Mouse (Mus musculus) layer of hippocampus, adult 2 months (tissue): ENCODE measurements around the gene Galnt9. TPM values are rescaled to one million over a fixed set of nuclear protein-coding genes. Genes with fewer than 3 reads are reported as not detected.
A peak's percentile ranks its signal among the peaks of the same experiment; 100 is the strongest.

Source experiments
- DNase-seq, 2 experiments: peaks; one replicate each; pipeline ENCODE4 v3.0.0; 2022; ENCODE audit warnings: low spot score in 2 of 2
- H3K27ac ChIP-seq: fragments of 200-600 bp; 2 replicates; pipeline ENCODE4 v1.8.1; 2022
- H3K4me3 ChIP-seq: fragments of 200-600 bp; 2 replicates; pipeline ENCODE4 v1.8.1; 2022; ENCODE audit warnings: mild to moderate bottlenecking
- CTCF ChIP-seq: fragments of 200-600 bp; conservative IDR thresholded peaks from 2 replicates; pipeline ENCODE4 v1.8.1; 2022; ENCODE audit warnings: antibody characterized with exemption, mild to moderate bottlenecking, moderate library complexity
- long read RNA-seq, 2 experiments: library from polyadenylated mRNA; stranded (forward); transcript quantifications; one replicate each; pipeline ENCODE4 v2.0.0; 2021; ENCODE audit warnings: borderline mapping rate in 2 of 2
- total RNA-seq, 2 experiments: library from RNA; stranded (reverse); gene quantifications; 2 replicates each; pipeline ENCODE4 v1.2.3; 2021

Gene Galnt9
- 100 to 1,000 TPM in 1 of 2 experiments, 10 to 100 TPM in 1; 98.3 to 111 TPM for total RNA-seq
- long read RNA-seq, experiment 1, transcript Galnt9-201 (11 exons, 2,883 nt): major isoform, 162 of 195 reads
- long read RNA-seq, experiment 1, partial matches to known transcripts: 23 of 195 reads
- long read RNA-seq, experiment 1, other reads (novel, unspliced or antisense): 10 of 195 reads
- long read RNA-seq, experiment 2, transcript Galnt9-201 (11 exons, 2,883 nt): major isoform, 243 of 282 reads
- long read RNA-seq, experiment 2, partial matches to known transcripts: 14 of 282 reads
- long read RNA-seq, experiment 2, other reads (novel, unspliced or antisense): 25 of 282 reads

GRCm38 (mm10) chr5:110543951-110544690 is at the start of gene Galnt9:
TSS of gene Galnt9 (plus strand) at chr5:110544355.
- DNase-seq: peak; percentile 62 to 63
- no peak for TF ChIP-seq CTCF
- H3K4me3 ChIP-seq: peak within 1 kb of the TSS; percentile 72
- H3K27ac ChIP-seq: peak within 1 kb of the TSS; percentile 82

- DNase-seq: no peak
- TF ChIP-seq CTCF: no peak
- H3K27ac ChIP-seq: no peak overlapping the region
- H3K4me3 ChIP-seq: no peak overlapping the region
Measured at GRCm38 (mm10) chr5:110494396-110494795, 49.8 kb upstream of the Galnt9 start.

- Histone ChIP-seq H3K4me3 (no peak overlapping the region), H3K27ac (no peak overlapping the region)
- no peak for TF ChIP-seq CTCF
- no peak for DNase-seq
Measured at GRCm38 (mm10) chr5:110495051-110495450, 49.1 kb upstream of the Galnt9 start.

- no peak for DNase-seq
- TF ChIP-seq CTCF: no peak
- Histone ChIP-seq H3K27ac (no peak overlapping the region), H3K4me3 (no peak overlapping the region)
Measured at GRCm38 (mm10) chr5:110497556-110497955, 46.6 kb upstream of the Galnt9 start.

GRCm38 (mm10) chr5:110498071-110498470 is 46.1 kb upstream of the Galnt9 start:
- TF ChIP-seq CTCF: no peak
- Histone ChIP-seq H3K27ac (no peak overlapping the region), H3K4me3 (no peak overlapping the region)
- DNase-seq: no peak

GRCm38 (mm10) chr5:110500233-110500632 is 43.9 kb upstream of the Galnt9 start:
- Histone ChIP-seq H3K4me3 (no peak overlapping the region), H3K27ac (no peak overlapping the region)
- no peak for DNase-seq
- TF ChIP-seq CTCF: no peak

GRCm38 (mm10) chr5:110503361-110503760 is 40.8 kb upstream of the Galnt9 start:
- Histone ChIP-seq H3K4me3 (no peak overlapping the region), H3K27ac (no peak overlapping the region)
- DNase-seq: no peak
- TF ChIP-seq CTCF: no peak

- TF ChIP-seq CTCF: no peak
- DNase-seq: no peak
- no peak overlapping the region for H3K4me3 ChIP-seq
- H3K27ac ChIP-seq: peak overlapping the region; percentile 46; the same call in 1 of the 2 replicates
Measured at GRCm38 (mm10) chr5:110505611-110506294, 38.4 kb upstream of the Galnt9 start.

GRCm38 (mm10) chr5:110506295-110506616 is 37.9 kb upstream of the Galnt9 start:
- no peak overlapping the region for H3K4me3 ChIP-seq
- no peak for TF ChIP-seq CTCF
- H3K27ac ChIP-seq: peak overlapping the region; percentile 46
- no peak for DNase-seq

- no peak for DNase-seq
- no peak for TF ChIP-seq CTCF
- H3K27ac ChIP-seq: peak overlapping the region; percentile 75
- no peak overlapping the region for H3K4me3 ChIP-seq
Measured at GRCm38 (mm10) chr5:110506856-110507255, 37.3 kb upstream of the Galnt9 start.

GRCm38 (mm10) chr5:110507943-110508342 is 36.2 kb upstream of the Galnt9 start:
- peak in 1 of 2 experiments; percentile 61 for DNase-seq
- Histone ChIP-seq H3K4me3 (no peak overlapping the region), H3K27ac (peak overlapping the region; percentile 75)
- TF ChIP-seq CTCF: no peak

- Histone ChIP-seq H3K27ac (no peak overlapping the region), H3K4me3 (no peak overlapping the region)
- TF ChIP-seq CTCF: no peak
- DNase-seq: no peak
Measured at GRCm38 (mm10) chr5:110510357-110510756, 33.8 kb upstream of the Galnt9 start.

- no peak overlapping the region for H3K4me3 ChIP-seq
- peak in 1 of 2 experiments; percentile 44 for DNase-seq
- no peak for TF ChIP-seq CTCF
- H3K27ac ChIP-seq: no peak overlapping the region
Measured at GRCm38 (mm10) chr5:110513791-110514190, 30.4 kb upstream of the Galnt9 start.
